ENCODE assay signal across 15 mouse cellular contexts in the genomic region with DNA sequence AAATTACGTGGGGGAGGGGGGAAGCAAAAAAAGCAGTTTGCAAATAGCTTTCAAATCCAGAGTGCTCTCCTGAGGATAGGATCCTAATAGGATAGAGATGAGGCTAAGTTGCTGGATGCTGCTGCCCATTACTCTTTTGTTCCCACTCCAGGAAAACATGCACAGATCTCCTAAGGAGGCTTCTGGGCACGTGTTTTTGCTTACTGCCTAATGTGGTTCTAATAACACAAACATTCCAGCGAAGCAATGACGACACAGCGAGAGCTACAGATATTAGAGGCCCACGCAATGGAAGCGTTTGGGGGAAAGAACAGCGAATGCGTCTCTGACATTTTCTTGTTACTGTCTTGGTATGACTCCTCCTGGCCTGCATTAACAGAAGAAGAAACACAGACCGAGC.
"Had no signal": no experiment of that assay in that cellular context is flagged by ENCODE, and none has a peak within 500 bp of the region (broad histone marks: within the 10 kb centered on the region; RNA-seq: fewer than 3 reads in every experiment).

No protein-coding gene starts in this region.

- H3K36me3 ChIP-seq: liver, embryonic 13.5 days; midbrain, embryonic 15.5 days; neural tube, embryonic 13.5 days had no signal

- H3K9ac ChIP-seq: liver, embryonic 13.5 days; liver, postnatal 0 days; midbrain, embryonic 15.5 days; neural tube, embryonic 13.5 days had no signal

- H3K4me1 ChIP-seq: liver, embryonic 13.5 days had no signal

- H3K27me3 ChIP-seq: liver, embryonic 13.5 days; midbrain, embryonic 15.5 days had no signal

- H3K9me3 ChIP-seq: liver, embryonic 13.5 days; midbrain, embryonic 15.5 days; neural tube, embryonic 13.5 days had no signal

- H3K4me3 ChIP-seq: liver, embryonic 13.5 days; midbrain, embryonic 15.5 days; neural tube, embryonic 13.5 days had no signal

- H3K4me2 ChIP-seq: liver, embryonic 13.5 days; midbrain, embryonic 11.5 days; midbrain, embryonic 15.5 days; neural tube, embryonic 13.5 days had no signal

- DNase-seq: kidney, adult 11 months; kidney, adult 9 months; kidney, postnatal 36 days; layer of hippocampus, adult 9-11 months; layer of hippocampus, postnatal 36 days; liver; liver, embryonic 13.5 days; liver, postnatal 0 days; right cerebral cortex, adult 18-20 months; right cerebral cortex, postnatal 25 days; thymus, postnatal 4 days had no signal

- H3K27ac ChIP-seq: kidney, postnatal 0 days; liver, embryonic 13.5 days; midbrain, embryonic 15.5 days; neural tube, embryonic 13.5 days had no signal

- ATAC-seq: liver, postnatal 0 days; midbrain, embryonic 15.5 days had no signal
